Mouse (Mus musculus) adrenal gland, adult 18-20 months (tissue): Measurements from ENCODE around the gene Inca1. TPM values are rescaled to one million over a fixed set of nuclear protein-coding genes. Genes with fewer than 3 reads are reported as not detected.

Experiments used
- DNase-seq, 2 experiments: peaks; one replicate each; pipeline ENCODE4 v3.0.0; 2021 to 2022; ENCODE audit warnings: low spot score in 2 of 2
- total RNA-seq, 2 experiments: library from RNA; stranded (reverse); gene quantifications; 1 replicate in 1 of 2; 2 replicates in 1 of 2; pipeline ENCODE4 v1.2.3; 2021

Inca1 gene
- total RNA-seq, 2 experiments from 2014 or later, result 6.8 to 14.0 TPM

DNA sequence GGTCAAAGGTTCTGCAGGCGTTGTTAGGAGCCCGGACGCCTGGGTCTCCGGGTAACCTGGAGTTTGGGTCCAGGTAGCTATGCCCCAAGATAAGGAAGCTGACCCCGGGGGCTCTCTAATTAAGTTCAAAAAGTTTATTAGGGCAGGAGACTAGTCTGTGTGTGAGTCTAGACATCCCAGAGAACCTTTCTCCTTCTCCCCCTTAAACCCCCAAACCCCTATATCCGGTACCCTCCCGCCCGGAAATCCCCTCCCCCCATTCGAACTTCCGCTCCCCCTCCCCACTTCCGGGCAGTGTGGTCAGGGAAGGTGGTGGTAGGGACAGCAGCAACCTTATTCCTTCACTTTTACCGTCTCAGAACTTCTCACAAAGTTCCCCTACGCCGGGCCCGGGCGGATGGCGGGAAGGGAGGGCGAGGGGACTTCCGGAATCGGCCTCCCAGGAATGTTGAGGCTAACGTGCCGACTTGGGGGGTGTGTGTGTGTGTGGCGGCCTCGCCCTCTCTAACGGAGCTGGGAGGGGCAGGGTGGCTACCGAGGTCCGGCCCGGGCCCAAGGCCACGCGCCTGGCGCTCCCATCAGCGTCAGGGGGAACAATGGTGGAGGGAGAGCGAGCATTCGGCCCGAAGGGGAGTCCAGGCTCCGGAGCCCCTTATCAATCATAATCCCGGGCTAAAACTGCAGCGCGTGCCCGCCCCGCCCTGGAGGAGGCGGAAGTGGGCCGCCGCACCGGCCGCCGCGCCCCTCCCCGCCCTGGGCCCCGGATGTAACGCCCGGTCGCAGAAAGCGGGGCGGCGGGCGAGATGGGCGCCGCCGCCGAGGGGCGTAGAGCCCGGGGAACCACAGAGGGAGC is 46.4 kb downstream of the Inca1 start:
- DNase-seq, result peak; percentile 67 to 75

DNA sequence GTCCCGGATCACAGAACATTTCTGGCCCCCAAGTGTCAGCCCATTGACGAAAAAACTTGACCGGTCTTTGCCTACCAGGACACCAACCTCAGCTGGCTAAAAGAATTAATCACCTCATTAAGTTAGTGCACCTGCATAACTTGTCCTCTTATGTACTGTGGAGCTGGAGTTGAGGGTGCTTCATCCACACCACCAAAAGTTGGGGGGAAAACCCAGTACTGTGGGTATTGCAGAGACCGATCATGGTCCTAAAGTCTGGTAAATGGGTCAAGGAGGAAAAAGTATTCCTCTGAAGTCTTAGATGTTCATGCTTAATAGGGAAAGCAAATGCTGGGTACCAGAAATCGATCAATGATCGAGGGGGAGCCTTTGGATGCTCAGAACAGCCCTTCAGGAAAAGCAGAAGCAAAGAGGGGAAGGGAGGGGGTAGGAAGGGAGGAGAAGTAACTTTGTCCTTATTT is 47.0 kb downstream of the Inca1 start:
- no peak for DNase-seq

DNA sequence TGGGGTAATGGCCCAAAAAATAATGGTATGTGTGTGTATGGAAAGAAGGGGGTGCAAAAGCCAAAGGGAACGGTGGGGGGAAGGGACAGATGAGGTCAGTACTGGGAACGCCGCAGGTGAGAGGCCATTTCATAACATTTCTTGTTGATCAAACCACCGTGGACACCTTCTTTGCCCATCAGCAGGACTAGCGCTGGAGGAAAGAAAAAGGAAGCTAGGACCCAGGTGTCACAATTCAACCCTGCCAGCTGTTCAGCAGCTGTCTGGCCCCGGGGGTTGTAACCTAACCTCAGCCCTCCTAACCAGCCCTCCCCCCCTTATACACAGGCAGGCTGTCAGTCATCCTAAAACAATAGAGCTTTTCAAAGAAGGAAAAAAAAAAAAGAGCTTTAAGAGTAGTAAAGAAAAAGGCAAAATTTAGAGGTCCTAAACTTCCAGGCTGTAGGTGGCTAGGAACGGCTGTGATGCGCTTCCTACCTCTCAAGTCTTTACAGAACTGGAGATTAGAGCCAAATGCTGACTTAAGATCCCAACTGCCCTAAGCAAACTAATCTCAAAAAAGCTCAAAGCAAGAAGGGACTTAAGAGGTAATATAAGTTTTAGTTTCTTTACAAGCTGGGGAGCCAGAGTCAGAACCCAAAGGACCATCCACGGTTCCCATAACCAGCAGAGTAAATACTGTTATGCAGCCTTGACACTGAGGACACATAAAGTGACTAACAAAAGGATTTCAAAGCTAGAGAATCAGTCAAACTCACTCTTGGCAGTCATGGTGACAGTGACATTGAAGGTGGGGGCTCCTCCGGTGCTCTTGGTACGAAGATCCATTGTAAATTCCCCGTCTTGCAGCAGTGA is 47.7 kb downstream of the Inca1 start:
- DNase-seq, result no peak

GRCm38 (mm10) chr11:70651391-70651790 is 48.6 kb downstream of the Inca1 start:
- no peak for DNase-seq

GRCm38 (mm10) chr11:70650322-70651175 is 49.4 kb downstream of the Inca1 start:
- DNase-seq, result peak in 1 of 2 experiments; percentile 26

DNA sequence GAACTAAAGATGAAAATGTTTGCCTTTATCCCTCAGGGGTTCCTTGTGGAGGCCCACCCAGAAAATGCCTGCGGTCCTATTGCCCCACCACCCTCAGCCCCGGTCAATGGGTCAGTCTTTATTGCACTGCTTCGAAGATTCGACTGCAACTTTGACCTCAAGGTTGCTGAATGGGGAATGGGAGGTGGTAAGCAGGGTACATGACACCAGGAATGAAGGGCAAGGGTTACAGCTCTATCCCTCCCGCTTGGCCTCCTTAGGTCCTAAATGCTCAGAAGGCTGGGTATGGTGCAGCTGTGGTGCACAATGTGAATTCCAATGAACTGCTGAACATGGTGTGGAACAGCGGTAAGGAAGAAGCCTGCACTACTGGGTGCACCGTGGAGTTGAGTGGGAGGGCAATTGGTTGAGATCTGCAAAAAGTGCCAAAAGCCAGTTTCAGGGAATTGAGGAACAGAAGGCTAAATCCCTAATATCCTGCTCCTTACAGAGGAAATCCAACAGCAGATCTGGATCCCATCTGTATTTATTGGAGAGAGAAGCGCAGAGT is 50.7 kb downstream of the Inca1 start:
- peak in 1 of 2 experiments; percentile 19 for DNase-seq

DNA sequence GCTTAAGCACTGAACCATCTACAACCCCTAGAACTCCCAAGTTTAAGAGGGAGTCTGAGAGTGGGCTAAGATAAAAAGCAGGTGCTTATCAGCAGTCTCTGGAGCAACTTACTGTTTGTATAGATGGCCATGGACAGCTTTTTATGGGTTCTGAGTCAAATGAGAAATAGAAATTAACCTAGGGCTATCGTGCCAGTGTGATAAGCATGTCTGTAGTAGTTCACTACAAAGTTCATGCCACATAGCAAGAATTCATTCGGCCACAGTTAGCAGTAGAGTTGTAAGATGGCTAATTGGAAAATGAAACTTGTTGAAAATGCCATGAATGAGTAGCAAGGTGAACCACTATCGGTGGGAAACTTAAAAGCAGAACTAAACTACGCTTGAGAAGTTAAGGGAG is 51.4 kb downstream of the Inca1 start:
- no peak for DNase-seq

DNA sequence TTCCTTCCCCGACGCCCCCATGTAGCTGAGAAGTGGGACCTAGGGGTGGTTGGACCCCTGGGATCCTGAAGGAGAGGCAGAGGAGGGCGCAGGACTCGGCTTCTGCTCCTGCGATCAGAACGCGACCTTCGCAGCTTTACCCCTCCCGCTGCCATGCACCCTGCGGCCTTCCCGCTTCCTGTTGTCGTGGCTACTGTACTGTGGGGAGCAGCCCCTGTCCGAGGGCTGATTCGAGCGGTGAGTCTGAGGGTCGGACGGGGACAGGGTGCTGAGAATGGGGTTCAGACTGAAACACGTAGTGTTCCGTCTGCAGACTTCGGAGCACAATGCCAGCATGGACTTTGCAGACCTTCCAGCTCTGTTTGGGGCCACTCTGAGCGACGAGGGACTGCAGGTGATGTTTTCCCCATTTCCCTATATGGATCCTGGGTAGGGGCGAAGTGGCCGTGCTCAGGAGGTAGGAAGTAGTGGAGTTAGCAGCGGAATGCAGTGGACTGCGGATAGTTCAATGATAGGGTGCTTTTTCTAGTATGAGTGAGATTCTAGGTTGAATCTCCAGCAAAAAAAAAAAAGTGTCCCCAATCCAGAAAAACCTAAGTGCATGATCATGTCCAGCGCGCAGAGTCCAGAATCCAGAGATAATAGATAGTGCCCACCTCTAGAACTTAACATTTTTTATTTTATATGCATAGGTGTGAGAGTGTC is 52.1 kb downstream of the Inca1 start:
- DNase-seq, result no peak

GRCm38 (mm10) chr11:70646691-70647650 is 53.0 kb downstream of the Inca1 start, which contains the start of the genes Rnf167 and Slc25a11:
TSS of gene Rnf167 (plus strand) at chr11:70647235.
TSS of gene Slc25a11 (minus strand) at chr11:70647479.
- peak; percentile 87 to 90 for DNase-seq

DNA sequence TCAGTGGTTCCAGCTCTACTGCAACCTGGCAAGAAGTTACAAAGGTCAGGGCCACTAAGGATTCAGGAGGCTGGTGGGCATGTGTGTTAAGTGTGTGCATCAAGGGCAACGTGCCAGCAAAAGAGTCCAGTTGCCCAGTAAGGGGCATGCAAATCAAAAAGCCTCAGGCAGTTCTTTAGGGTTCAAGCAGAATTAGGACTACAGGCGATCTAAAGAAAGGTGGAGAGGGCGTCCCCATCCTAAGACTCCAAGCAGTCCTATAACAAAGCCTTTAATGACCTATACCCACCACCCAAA is 53.7 kb downstream of the Inca1 start:
- no peak for DNase-seq

GRCm38 (mm10) chr11:70645461-70646258 is 54.3 kb downstream of the Inca1 start:
- no peak for DNase-seq

- DNase-seq, result no peak
Observed at GRCm38 (mm10) chr11:70644564-70645103, 55.3 kb downstream of the Inca1 start.

GRCm38 (mm10) chr11:70643051-70643450 is 56.9 kb downstream of the Inca1 start:
- no peak for DNase-seq

- DNase-seq, result no peak
Observed at GRCm38 (mm10) chr11:70641241-70641640, 58.7 kb downstream of the Inca1 start.

DNA sequence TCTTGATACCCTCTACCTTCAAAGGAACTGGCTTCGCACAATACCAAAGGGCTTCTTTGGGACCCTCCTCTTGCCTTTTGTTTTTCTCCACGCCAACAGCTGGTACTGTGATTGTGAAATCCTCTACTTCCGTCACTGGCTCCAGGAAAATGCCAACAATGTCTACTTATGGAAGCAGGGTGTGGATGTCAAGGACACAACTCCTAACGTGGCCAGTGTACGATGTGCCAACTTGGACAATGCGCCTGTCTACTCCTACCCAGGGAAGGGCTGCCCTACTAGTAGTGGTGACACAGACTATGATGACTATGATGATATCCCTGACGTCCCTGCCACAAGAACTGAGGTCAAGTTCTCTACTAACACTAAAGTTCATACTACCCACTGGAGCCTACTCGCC is 60.0 kb downstream of the Inca1 start:
- no peak for DNase-seq

DNA sequence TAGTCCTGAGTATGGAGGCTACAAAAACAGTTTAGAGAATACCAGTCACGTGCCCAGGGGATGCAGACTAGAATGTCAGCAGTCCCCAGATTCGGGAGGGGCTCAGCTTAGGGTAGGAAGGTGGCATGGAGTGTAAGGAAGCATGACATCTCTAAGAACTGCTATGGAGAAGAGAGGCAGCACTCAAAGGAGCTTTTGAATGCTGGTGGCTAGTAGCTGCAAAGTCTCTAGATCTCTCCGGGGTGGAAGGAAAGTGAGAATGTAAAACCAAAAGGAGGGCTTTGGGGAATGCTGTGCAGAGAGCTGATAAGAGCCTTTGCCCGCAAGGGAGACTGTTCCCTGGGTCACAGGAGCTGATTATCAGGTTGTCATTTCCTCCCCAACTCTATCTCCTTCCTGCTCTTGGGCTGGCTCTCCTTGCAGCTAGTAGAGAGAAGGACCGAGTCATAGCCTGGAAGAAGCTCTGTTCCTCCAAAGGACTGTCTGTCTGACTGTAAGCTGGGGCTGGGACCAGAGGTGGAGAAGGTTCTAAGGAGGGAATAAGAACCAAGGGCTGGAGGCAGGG is 61.2 kb downstream of the Inca1 start, which contains the start of gene Gp1ba:
Gp1ba (plus strand) TSS at position 409 of the 565 bp plus-strand sequence.
- DNase-seq, result no peak
